Mouse (Mus musculus): Measurements from ENCODE around the gene Sh3bp5.

DNA sequence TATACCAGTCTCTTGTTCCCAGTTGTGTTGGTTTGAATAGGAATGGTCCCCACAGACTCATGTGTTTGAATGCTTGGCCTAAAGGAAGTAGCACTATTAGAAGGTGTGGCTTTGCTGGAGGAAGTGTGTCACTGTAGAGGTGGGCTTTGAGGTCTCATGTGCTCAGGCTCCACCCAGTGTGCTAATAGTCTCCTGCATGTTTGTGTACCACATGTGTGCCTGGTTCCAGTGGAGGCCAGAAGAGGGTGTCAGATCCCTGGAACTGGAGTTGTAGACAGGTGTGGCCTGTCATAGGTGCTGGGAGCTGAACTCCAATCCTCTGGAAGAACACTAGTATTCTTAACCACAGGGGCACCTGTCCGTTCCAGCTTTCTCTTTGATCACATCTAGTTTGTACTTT, 108.7 kb downstream of the Sh3bp5 start:
- TF ChIP-seq CTCF (IDR thresholded peaks at IDR 0.05; ENCODE audit: low read depth) (no peak), EP300 (optimal IDR thresholded peaks at IDR 0.05) (no peak)
